Mouse (Mus musculus) cerebellum, adult (tissue): Measurements from ENCODE around the gene Pik3cg.

ENCODE experiments used
- ATAC-seq: cut with Nextera tagmentation; 2 replicates; pipeline ENCODE4 v1.9.2; 2017; ENCODE audit warnings: mild to moderate bottlenecking, moderate library complexity, mixed read lengths; ENCODE audit not compliant: insufficient number of reproducible peaks, low FRiP score, low TSS enrichment

Pik3cg gene

DNA sequence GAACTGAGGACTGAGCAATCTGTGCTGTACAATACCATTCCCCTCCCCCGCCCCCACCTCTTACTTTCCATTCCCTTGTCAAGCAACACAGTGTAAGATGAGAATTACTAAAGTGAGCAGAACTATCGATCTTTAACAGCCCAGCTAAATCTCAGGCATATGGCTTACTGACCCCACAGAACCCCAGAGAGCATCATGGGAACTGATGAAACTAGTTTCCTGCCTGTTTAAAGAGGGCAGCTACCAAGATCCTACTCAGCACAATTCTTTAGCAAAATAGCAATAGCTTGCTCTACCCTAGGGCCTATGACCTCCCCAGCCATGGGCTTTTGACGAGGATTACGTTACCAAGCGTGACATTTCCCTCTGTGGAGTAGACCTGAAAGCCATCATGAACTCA is 5.9 kb downstream of the Pik3cg start:
- ATAC-seq = no peak

DNA sequence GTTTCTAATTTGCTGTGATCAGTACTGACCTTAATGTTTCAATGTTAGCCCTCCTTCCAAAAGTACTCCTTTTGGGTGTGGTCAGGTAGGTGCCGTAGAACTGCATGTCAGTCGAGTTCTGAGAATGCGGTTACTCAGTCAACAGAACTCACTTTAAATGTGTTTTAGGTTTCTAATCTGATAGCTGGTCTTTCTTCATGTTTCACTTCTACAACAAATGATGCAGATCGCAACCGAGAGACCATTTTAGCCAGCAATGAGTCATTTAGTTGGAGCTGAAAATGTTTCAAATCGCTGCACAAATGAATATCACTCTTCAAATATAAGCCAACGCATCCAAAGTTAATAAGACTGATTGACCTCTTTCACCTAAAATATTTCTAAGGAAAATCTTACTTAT is 6.5 kb downstream of the Pik3cg start:
- no peak for ATAC-seq

DNA sequence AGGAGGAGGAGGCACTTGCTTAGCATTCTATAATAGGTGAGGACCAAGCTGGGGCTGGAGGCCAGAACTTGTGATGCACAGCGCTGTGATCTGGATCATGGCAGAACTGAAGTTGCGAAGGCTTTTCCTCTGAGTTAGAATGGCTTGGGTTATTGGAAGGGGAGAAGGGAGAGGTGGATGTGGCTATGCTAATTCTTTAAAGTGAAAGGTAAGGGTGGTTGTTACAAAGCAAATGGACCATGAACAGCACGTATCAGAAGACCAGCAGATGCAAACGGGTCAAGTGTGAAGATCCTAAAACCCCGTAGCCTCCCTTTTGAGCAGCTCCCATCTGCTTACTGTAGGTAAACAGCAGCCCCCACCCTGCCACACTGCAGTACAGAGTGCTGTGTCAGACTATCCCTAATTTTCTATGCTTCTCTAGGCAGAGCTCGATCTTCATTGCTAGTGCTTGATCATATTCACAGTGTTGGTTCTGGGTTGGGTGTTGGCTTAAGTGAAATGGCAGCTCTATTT is 7.3 kb downstream of the Pik3cg start:
- ATAC-seq = no peak

DNA sequence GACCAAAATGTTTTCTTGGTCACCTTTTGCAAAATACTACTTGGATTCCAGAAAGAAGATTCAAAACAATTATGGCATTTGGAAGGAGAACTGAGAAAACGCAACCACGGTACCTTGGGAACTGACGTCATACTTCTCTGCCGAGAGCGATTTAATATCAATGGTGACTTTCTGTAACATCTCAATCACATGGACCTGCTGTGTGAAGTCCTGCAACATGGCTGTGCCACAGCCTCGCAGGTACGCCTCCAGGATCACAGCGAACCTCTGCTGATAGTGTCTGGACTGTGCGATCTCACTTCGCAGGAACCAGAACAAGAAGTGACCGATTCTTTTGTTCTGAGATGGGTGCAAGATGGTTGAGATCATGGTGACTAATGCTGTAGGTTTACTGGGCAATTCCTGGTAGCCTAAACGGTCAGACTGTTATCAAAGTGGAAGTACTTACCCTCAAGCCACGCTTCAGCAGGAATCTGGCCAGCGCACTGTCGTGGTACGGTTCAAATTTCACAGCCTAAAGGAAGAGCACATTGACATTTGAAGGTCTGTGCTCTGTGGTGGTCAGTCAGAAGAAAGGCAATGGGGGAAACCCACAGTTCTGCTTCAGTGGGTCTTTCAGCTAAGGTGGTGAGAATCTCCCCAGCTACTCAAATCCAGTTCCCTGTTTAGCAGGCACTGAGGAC is 7.9 kb downstream of the Pik3cg start:
- ATAC-seq = no peak

DNA sequence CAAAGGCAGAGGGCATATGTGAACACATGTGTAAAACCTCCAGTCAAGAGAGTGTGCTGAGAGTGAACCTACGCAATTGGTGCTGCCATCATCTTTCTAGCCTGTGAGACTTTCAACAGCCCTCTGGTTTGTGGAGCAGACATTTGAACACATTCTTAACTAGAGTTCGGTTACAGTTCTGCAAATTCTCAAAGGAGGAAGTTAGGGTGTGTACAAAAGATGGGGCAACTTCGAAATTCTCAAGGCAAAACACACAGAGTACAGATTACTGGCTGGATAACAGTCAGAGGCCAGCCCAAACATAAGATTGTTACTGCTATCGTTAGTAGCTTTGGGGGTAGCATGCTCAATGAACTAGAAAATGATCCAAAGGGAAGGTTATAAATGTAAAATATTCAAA is 9.0 kb downstream of the Pik3cg start:
- ATAC-seq = no peak

DNA sequence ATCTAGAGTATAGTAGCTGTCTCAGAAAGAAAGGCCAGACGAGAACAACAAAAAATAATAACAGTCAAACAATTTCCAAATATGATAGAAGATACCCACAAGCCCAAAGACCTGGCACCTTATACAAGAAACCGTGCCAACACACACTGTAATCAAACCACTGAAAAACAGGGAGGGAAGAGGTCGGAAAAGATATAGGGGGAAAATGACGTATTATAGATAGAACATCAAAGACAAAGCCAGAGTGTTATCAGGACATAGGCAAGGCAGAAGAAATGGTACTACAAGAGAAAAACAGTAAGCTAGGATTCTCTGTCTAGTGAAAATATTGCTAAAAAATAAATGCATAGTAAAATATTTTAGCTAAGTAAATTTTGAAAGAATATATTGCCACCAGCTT is 10.4 kb downstream of the Pik3cg start:
- no peak for ATAC-seq

DNA sequence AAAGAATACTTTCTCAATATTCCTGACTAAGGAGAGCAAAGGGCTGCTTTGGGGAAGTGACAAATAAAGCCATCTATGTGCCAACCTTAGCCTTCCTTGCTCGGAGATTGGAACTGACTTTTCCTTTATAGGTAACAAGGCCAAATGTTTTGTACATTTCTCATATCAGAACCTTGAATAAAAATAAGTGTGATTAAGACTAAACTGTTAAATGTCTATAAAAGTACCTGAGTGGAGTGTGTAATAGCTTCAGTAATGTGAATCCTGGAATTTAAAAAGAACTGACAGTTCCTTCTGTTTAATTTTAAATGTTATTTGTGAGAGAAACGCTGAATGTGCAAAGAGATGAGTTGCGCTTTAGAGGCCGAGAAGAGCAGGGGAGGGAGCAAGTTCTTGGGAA is 13.5 kb downstream of the Pik3cg start:
- ATAC-seq = no peak

DNA sequence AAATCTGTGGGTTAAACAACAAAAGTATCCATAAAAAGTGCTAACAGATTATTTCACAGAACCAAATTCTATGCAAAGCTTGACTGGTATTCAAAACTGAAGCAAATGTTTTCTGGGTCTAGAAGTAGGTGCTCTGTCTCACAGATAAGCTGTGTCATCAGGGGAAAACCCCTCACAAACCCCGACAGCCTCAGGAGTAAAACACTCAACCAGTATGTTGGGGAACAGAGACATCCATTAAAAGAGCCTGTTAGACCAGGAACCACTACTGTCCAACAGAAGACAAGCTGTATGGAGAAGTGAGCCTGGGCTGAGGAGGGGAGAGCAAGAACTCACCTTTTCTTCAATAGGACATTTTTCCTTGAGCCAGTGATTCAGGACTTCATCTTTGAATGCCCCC is 14.1 kb downstream of the Pik3cg start:
- ATAC-seq = no peak

DNA sequence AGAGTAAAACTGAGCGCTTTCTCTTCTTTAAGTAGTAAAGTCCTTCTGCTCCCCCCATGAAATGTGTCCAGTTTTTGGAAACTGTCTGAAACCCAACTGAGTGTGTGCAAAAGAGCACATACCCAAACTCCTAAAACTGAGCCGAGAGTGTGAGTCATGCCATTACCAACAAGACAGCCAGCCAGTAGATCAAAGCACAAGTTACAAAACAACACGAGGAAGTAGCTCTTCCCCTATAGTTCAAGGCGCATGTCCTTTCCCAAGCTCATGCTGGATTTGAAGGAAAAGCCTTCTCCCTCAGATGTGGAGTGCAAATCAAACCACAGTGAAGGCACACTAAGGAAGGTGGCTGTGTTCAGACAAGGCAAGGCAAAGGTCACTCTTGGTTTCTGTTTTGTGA is 17.5 kb downstream of the Pik3cg start:
- ATAC-seq = no peak

DNA sequence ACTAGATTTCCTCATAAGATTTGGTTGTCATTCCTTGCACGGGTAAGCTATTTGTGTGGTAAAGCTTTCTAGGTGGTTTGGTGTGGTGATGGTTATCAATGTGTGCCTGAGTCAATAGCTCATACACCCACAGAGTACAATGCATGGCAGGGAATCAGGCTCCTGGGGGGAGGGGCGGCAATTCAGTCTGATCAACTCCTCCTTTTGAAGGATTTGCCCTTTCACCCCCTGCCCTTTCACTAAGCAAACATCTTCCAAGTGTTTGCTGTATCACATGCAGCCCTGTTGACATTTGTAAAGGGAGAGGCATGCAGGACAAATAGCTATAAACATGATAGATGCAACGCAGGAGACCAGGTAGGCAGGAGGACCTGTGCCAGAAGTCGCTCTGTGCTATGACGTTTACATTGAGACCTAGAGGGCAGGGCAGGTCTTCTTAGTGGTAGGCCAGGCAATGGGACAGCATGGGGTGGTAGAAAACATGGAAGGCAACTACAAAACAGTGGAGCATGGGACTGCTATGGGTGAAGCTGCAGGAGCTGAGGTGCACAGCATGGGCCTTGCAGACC is 20.7 kb downstream of the Pik3cg start:
- no peak for ATAC-seq

DNA sequence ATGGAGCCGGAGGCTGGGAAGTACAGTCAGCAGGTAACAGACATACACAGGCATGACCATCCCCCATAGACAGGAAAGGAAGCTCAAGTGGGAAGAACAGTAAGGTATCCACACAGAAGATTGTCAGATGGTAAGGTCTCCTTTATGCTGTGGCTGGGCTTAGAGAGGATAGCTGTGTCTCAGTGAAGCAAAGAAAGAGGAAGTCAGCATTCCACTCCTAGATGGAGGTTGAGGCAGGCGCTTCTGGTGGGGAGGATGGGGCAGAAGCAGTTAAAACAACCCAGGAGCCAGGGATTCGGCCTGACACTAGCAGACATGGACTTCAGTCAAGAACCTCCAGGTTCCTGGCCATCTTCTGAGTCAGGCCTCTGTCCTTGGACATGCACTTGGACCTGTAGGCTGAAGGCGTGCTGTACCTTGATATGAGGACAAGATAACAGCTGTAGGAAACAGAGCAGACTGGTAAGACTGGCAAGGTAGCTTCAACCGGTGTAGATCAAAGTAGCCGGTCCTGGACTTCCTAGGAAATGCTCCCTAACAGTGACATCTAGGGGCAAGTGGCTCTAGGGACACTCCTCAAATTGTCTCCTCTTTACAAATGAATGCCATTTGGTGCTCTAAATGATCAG is 21.7 kb downstream of the Pik3cg start:
- ATAC-seq = no peak

DNA sequence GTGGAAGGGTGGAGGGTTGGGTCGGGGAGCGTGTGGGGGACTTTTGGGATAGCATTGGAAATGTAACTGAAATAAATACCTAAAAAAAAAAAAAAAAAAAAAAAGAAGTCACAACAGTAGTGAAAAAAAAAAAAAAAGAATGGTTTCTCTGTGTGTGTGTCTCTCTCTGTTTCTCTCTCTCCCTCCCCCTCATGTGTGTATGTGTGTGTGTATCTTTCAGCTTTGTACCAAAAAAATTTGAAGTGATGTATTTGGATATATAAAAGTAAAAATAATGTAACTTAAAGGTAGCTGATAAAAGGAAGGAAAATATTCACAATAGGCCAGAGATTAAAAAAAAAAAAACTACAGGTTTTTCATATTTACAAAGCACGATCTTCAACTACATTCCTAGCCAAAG is 23.6 kb downstream of the Pik3cg start:
- ATAC-seq = no peak

DNA sequence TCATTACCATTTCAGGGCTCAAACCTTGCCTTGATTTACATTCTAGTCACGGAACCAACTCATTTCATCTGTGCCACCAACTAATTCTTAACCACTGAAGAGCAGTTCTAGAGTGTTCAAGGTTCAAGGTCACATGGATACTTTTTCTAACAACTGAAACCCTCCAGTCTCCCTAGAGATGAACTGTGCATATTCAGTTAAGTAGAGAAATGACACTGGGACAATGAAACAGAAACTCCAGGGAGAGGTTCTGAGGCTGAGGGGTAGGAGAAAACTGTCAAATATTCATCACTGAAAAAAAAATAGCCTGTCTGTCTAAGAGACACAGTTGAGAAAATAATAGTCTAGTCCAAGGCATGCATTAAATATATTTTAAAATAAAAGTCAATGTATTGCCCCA is 24.9 kb downstream of the Pik3cg start:
- ATAC-seq = no peak

DNA sequence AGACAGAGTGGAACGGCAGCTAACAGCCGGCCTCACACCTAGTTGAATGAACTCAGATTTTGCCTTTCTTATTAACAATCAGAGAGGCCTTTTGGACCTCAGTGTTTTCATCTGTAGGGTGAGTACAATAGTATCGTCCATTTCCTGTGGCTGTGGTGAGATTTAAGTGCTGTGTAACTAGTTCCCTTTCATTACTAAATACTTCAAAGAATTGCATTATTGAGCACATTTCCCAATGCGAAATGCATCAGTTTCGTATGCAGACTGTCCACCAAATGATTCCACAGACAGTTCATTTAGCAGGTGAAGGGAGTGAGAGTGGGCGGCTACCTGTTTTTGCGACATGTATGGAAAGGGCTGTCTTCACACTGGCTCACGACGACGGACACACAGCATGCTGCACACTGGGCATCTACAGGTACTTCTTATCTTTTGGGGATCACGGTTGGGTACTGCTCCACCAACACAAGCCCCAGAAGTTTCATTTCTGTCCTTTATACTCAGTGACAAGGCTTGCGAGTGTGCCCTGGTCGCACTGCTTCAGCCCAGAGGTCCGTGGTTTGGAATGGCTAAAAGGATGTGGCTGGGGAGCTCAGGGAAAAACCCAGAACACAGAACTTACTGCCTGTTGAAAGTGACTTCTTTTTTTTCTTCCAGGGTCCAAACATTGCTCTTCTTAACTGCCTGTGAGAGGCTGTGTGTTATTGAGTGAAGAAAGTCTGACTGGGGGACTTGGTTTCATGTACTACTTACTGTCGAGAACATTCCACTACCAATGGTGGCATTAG is 25.6 kb downstream of the Pik3cg start:
- ATAC-seq = no peak

DNA sequence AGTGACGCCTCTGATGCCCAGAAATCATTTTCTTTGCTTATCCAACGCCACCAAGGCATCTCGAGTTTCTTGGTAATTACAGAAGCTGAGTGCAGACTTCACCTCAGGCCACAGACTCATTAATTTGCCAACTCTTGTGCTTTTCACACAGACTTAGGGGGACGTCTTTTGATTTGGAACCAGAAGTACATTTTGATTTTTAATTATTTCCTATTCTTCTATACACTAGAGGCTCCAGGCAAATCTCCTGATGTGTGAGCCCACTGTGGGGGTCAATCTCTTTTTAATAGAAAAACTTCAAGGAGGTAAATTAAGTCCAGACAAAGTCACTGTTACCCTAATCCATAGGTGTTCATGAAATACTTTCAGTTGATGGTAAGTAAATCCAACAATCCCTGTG is 26.6 kb downstream of the Pik3cg start:
- ATAC-seq = no peak

DNA sequence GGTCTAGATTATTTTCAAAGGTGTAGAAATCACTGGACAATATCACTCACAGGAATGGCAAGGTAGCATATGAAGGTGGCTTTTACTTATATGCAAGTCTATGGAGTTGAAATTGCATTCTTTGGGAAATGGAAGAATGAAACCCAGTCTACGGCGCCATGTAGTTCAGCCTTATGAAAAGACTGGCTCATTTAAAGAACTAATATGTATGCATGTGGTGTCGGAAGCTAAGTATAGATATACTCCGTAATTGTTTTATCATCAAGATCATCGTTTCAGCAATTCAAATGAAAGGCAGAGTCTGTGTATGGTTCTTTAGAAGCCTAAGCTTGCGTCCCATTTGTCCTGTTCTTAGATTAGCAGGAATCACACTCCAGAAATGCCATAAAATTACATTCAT is 34.0 kb downstream of the Pik3cg start:
- no peak for ATAC-seq

DNA sequence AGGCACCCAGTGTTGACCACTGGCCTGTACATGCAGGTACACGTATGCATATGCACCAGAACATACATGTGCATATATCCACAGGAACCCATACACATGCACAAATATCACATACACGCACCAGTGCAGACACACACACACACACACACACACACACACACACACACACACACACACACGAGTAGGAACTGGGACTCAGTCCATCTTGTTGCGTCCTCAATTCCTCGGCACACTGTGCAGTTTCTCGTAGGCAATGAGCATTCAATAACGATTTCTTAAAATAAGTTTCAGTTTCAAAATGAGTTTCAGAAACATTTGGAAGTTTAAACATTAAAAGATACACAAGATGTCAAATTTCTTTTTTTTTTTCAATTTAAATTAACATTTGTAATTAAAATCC is 35.6 kb downstream of the Pik3cg start:
- ATAC-seq = no peak

DNA sequence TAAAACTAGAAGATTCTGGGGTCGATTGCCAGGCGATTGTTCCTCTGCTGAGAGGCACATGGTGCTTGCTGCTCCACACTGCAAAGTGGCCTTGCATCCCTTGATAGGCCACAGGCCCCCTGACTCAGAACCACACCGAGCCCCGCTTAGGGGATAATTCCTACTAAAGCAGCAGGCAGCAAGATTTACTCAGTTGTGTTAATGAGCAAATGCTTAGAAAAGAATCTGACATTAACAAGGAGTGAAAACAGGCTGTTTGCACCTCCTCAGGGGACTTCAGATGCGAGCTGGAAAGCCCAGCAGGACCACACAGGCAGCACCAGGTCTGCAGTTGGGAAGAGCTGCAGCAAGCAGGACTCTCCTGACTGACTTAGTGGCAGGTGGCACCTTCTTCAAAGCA is 39.3 kb downstream of the Pik3cg start:
- no peak for ATAC-seq

DNA sequence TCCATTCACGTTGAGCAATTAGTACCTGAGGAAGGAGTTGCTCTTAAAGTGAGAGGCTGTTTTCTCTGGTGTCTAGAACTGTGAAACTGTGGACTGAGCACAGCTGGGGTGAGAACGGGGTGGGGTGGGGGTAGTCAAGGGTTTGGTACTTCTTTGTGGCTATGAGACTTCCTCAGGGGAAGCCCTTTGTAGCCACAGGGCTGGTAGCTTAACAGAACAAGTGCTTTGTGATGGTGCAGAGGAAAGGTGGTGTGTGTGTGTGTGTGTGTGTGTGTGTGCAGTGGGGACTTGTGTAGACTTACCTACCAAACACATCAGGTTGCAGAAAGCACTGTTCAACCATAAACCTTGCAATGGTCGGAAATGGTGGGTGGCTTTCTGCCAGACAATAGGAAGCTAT is 39.7 kb downstream of the Pik3cg start:
- ATAC-seq = no peak

DNA sequence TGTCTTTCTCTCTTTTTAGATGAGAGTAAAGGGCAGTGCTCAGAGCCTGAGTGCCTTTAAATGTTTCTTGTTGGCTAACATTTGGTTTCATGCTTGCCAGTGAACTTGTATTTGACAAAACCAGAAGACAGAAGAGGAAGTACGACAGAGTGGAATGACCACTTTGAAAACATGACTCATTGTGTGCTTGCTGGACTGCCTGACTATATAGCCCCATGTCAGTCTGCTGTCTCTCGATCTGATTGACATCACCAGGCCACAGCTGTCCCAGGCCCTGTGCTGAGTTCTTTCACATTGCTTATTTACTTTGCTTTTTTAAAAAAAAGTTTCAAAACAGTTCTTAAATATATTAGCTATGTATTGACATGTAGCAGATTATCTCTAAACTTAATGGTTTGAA is 44.8 kb downstream of the Pik3cg start:
- ATAC-seq = no peak

DNA sequence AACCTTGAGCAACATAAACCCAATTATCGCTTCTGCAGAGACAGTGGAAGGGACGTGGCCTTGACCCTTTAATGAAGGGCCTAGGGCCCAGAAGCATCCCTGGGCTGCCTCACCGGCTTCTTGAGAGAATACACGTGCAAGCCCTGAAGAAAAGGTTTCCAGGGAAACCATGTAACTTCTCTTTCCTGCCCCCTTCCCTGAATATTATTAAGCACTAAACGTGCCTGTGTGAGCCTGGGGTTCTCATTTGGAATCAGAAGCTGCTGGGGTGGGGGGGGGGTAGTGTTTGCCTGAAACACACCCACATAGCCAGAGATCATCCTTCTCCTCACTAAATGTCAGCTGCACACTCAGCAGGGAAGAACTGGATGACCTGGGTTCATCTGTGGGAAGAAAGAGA is 49.7 kb downstream of the Pik3cg start:
- ATAC-seq = no peak
